Mouse (Mus musculus) erythroblast, embryonic 14.5 days (primary cell): Measurements from ENCODE around the gene Gm20517.

Experiments
- GATA1 ChIP-seq: IDR thresholded peaks from 2 replicates; pipeline ENCODE4 v1.6.1; 2012; ENCODE audit warnings: low read length, inconsistent platforms, mixed read lengths
- TAL1 ChIP-seq: IDR thresholded peaks from 3 replicates; pipeline ENCODE4 v1.6.1; 2012; ENCODE audit warnings: low read length, inconsistent platforms, mixed read lengths

- no peak for TF ChIP-seq GATA1
- TF ChIP-seq TAL1, result no peak
These were observed 20.9 kb downstream of the Gm20517 start for GRCm38 (mm10) chr17:47632181-47632840.
